Mouse (Mus musculus) hindbrain, embryonic 11.5 days (tissue): Measurements from ENCODE around the gene Scarf1. TPM values are rescaled to one million over a fixed set of nuclear protein-coding genes. Genes with fewer than 3 reads are reported as not detected.
A peak's percentile ranks its signal among the peaks of the same experiment; 100 is the strongest.

Source experiments
- microRNA counts: library from miRNA; unstranded; fragments of <30 nt; microRNA quantifications from one replicate; lab custom pipeline; 2015
- polyA plus RNA-seq: library from polyadenylated mRNA; unstranded; fragments of >200 nt; fragmentation: Nextera tagmentation; extraction: Ambion mirVana; gene quantifications from 2 replicates; pipeline ENCODE4 v1.2.1, GENCODE M21; 2014

The Scarf1 gene
- polyA plus RNA-seq, 1 experiment from 2014 or later: 3.4 TPM

MicroRNAs encoded within 50 kb of the gene (microRNA counts, 519-probe panel; counts per million panel counts)
- 5,389 counts per million, percentile 78 among the panel's probes with 10 or more counts for microRNA mmu-miR-22 (lab: Ali Mortazavi, UCI)

Other genes starting within 250 kb of the Scarf1 start
- gene Rpa1, start 165.2 kb upstream of the Scarf1 start, polyA plus RNA-seq: 100 and 105 TPM in 2 replicates
- 11.7 and 13.9 TPM in 2 replicates for gene Smyd4, start 165.1 kb upstream of the Scarf1 start, polyA plus RNA-seq
- gene Serpinf1, start 90.8 kb upstream of the Scarf1 start, polyA plus RNA-seq: 90.5 and 91.3 TPM in 2 replicates
- 0.36 TPM in 1 of 2 replicates, not detected in the other for gene Serpinf2, start 73.9 kb upstream of the Scarf1 start, polyA plus RNA-seq
- 3.1 and 4.1 TPM in 2 replicates for gene Wdr81, start 58.8 kb upstream of the Scarf1 start, polyA plus RNA-seq
- 9.1 and 9.9 TPM in 2 replicates for gene Tlcd2, start 51.8 kb upstream of the Scarf1 start, polyA plus RNA-seq
- gene Prpf8, start 26.7 kb upstream of the Scarf1 start, polyA plus RNA-seq: 86.6 and 89.6 TPM in 2 replicates
- gene Rilp, start 3.4 kb upstream of the Scarf1 start, polyA plus RNA-seq: 0.63 and 0.66 TPM in 2 replicates
- gene Slc43a2, start 18.2 kb downstream of the Scarf1 start, polyA plus RNA-seq: 5.5 and 5.9 TPM in 2 replicates
- gene Pitpna, start 74.6 kb downstream of the Scarf1 start, polyA plus RNA-seq: 96.2 and 99.5 TPM in 2 replicates
- gene Inpp5k, start 117.4 kb downstream of the Scarf1 start, polyA plus RNA-seq: 26.5 and 28.8 TPM in 2 replicates
- 9.9 and 10.4 TPM in 2 replicates for gene Myo1c, start 137.0 kb downstream of the Scarf1 start, polyA plus RNA-seq
- gene Crk, start 165.7 kb downstream of the Scarf1 start, polyA plus RNA-seq: 113 and 127 TPM in 2 replicates
- 1,626 and 1,696 TPM in 2 replicates for gene Ywhae, start 219.3 kb downstream of the Scarf1 start, polyA plus RNA-seq